Mouse (Mus musculus) stomach, embryonic 15.5 days (tissue): ENCODE measurements around the gene Aarsd1. TPM values are rescaled to one million over a fixed set of nuclear protein-coding genes. Genes with fewer than 3 reads are reported as not detected.
A peak's percentile ranks its signal among the peaks of the same experiment; 100 is the strongest.
"Not testable (repeated sequence)": the region's sequence is repeated elsewhere in the genome, so short reads cannot be mapped to it uniquely, and the experiment has no call there.

Experiments
- ATAC-seq: fragments of 200-750 bp; cut with Nextera tagmentation; 2 replicates; pipeline ENCODE4 v1.8.0; 2017; ENCODE audit warnings: low read depth, moderate number of reproducible peaks, moderate TSS enrichment; ENCODE audit not compliant: insufficient read depth, low FRiP score
- H3K27ac ChIP-seq: fragments of 300-500 bp; sonication (generic); 2 replicates; pipeline ENCODE4 v1.5.1; 2015; ENCODE audit warnings: mild to moderate bottlenecking, inconsistent platforms
- H3K27me3 ChIP-seq: fragments of 300-500 bp; sonication (generic); replicated peaks from 2 replicates; pipeline ENCODE4 v1.6.1; 2015; ENCODE audit warnings: inconsistent platforms
- H3K36me3 ChIP-seq: fragments of 300-500 bp; sonication (generic); 2 replicates; pipeline ENCODE4 v1.6.1; 2015; ENCODE audit warnings: inconsistent platforms
- H3K4me1 ChIP-seq: fragments of 300-500 bp; sonication (generic); 2 replicates; pipeline ENCODE4 v1.6.1; 2015; ENCODE audit warnings: inconsistent platforms
- H3K4me2 ChIP-seq: fragments of 300-500 bp; sonication (generic); 2 replicates; pipeline ENCODE4 v1.6.1; 2015; ENCODE audit warnings: mild to moderate bottlenecking, inconsistent platforms
- H3K4me3 ChIP-seq: fragments of 300-500 bp; sonication (generic); replicated peaks from 2 replicates; pipeline ENCODE4 v1.5.1; 2015; ENCODE audit warnings: inconsistent platforms
- H3K9ac ChIP-seq: fragments of 300-500 bp; sonication (generic); 2 replicates; pipeline ENCODE4 v1.6.1; 2015; ENCODE audit warnings: inconsistent platforms
- H3K9me3 ChIP-seq: fragments of 300-500 bp; sonication (generic); 2 replicates; pipeline ENCODE4 v1.6.1; 2016; ENCODE audit warnings: inconsistent platforms
- WGBS: fragments of 180-500 bp; shearing (Covaris S2); methylation state at CpG from one replicate; pipeline ENCODE4 v1.1.7; 2015; 5-methylcytosine and 5-hydroxymethylcytosine counted together
- polyA plus RNA-seq: library from polyadenylated mRNA; unstranded; fragments of >200 nt; fragmentation: Nextera tagmentation; extraction: Ambion mirVana; gene quantifications from 2 replicates; pipeline ENCODE4 v1.2.1, GENCODE M21; 2015

Aarsd1 gene
- polyA plus RNA-seq, 1 experiment from 2014 or later = 58.5 TPM

DNA sequence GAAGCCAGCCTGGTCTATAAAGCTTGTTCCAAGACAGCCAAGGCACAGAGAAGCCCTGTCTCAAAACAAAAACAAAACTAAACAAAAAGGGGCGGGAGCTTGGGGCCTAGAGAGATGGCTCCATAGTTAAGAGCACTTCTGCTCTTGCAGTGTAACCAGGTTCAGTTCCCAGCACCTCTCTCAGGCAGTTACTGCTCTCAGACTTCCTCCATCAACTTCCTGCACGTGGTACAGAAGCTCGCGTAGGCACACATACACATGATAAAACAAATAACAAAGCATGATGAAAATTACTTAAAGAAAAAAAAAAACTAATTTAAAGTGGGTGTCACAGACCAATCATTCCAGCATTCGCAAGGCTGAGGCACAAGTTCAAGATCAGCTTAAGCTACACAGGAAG is 2.7 kb upstream of the Aarsd1 start:
- 86% methylated on average over 5 of the region's 5 CpGs for WGBS
- H3K9ac ChIP-seq = no peak overlapping the region
- no peaks in the 10 kb centered on the region for H3K36me3 ChIP-seq

DNA sequence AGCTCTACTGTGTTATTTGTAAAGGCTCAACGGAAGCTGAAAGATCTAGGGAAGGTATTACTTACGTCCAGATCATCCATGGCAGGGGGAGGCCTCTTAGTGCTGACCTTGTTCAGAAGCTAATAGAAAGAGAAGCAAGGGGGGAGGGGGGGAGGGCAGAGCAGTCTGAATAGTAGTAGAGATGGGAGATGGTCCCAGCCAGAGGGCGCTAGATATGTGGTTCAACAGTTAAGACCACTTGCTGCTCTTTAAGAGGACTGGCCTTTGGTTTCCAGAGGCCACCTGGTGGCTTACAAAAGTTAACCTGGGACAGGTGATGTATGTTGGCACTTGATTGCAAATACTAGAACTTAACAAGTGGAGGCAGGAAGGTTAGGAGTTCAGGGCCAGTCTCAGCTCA is 2.2 kb upstream of the Aarsd1 start:
- Histone ChIP-seq H3K36me3 (no peaks in the 10 kb centered on the region), H3K4me3 (no peak overlapping the region), H3K9ac (no peak overlapping the region), H3K27me3 (no peaks in the 10 kb centered on the region), H3K9me3 (no peaks in the 10 kb centered on the region), H3K27ac (no peak overlapping the region), H3K4me1 (peaks cover 14% of the 10 kb centered on the region), H3K4me2 (no peak overlapping the region)
- no peak for ATAC-seq
- WGBS = 28% methylated on average over 3 of the region's 3 CpGs

More for the DNA sequence above, 2.7 kb upstream of the Aarsd1 start:
- no peaks in the 10 kb centered on the region for H3K9me3 ChIP-seq
- H3K4me2 ChIP-seq = no peak overlapping the region
- no peak overlapping the region for H3K4me3 ChIP-seq
- no peaks in the 10 kb centered on the region for H3K27me3 ChIP-seq
- no peak for ATAC-seq
- peaks cover 14% of the 10 kb centered on the region for H3K4me1 ChIP-seq
- H3K27ac ChIP-seq = no peak overlapping the region

DNA sequence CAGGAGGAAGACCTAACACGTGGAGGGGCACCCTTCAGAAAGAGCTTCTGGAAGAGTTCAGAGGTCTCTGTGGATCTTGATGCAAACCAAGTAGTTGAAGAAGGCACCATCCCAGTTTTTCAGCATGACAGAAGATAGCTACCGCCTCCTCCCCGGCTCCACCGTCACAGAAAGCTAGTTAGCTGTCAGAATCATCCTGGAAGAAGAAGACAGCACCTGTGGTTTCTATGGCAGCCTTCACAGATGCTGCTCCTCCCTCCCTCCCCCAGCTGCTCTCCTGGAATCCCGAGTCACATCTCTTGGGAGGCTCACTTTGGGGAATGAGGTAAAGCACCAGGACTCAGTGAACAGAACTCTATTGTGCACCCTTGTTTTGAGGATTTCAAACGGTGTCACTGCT is 1.6 kb upstream of the Aarsd1 start:
- no peak for ATAC-seq
- Histone ChIP-seq H3K4me1 (peaks cover 8% of the 10 kb centered on the region), H3K36me3 (peaks cover 2% of the 10 kb centered on the region; the same call in 1 of the 2 replicates), H3K27me3 (no peaks in the 10 kb centered on the region), H3K4me3 (no peak overlapping the region), H3K4me2 (no peak overlapping the region), H3K27ac (no peak overlapping the region), H3K9ac (no peak overlapping the region), H3K9me3 (no peaks in the 10 kb centered on the region)
- WGBS = 54% methylated on average over 6 of the region's 6 CpGs

DNA sequence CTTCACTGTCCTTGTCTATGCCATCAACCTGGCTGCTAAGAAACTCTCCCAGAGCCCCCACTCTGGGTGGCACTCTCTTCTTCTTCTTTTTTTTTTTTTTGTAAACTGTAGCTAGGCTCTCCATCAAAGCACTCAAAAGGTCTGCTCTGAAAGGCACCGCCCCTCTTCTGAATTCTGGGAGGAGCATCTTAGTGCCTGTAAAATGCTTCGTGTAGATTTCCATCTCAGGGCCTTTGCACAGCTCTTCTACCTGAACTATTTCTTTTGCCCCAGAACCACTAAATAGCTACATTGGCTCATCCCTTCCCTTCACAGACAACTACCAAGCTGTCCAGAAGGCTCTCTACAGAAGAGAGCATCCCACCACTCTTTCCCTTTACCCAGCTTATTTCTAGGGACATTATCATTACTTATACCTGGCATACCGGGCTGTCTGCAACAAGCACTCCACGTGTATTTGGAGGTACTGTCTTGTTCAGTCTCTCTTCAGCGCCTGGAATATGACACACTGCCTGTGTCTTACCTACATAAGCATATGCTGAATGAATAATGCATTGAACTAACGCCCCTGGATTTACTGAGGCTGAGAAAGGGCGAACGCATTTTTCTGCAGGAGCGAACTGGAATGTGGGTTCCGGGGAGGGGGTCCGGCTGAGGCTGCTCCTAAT is 848 bp downstream of the Aarsd1 start:
- Histone ChIP-seq H3K27ac (peak overlapping the region; percentile 59; the same call in 1 of the 2 replicates), H3K27me3 (no peaks in the 10 kb centered on the region), H3K4me3 (peak overlapping the region; percentile 88), H3K9ac (peak overlapping the region; percentile 77), H3K36me3 (peaks cover 7% of the 10 kb centered on the region; the same call in 1 of the 2 replicates), H3K9me3 (no peaks in the 10 kb centered on the region), H3K4me1 (peaks cover 5% of the 10 kb centered on the region), H3K4me2 (peak overlapping the region; percentile 88)
- 2% methylated on average over 11 of the region's 11 CpGs for WGBS
- 0 out of 2 replicates have a peak, but pooled peaks have one; percentile 5 for ATAC-seq

DNA sequence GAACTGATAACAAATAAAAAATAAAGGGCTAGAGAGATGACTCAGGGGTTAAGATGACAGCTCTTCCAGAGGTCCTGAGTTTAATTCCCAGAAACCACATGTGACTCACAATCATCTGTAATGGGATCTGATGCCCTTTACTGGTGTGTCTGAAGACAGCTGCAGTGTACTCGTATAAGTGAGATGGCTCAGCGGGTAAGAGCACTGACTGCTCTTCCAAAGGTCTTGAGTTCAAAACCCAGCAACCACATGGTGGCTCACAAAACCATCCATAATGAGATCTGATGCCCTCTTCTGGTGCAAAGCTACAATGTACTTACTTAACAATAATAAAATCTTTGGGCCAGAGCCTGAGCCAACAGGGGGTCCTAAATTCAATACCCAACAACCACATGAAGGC is 2.1 kb downstream of the Aarsd1 start:
- no peak overlapping the region for H3K4me3 ChIP-seq
- H3K9ac ChIP-seq = no peak overlapping the region
- H3K9me3 ChIP-seq = no peaks in the 10 kb centered on the region
- H3K27me3 ChIP-seq = no peaks in the 10 kb centered on the region
- peaks cover 14% of the 10 kb centered on the region for H3K36me3 ChIP-seq
- no peak for ATAC-seq
- 83% methylated on average over 2 of the region's 2 CpGs for WGBS
- H3K4me1 ChIP-seq = peaks cover 5% of the 10 kb centered on the region
- H3K4me2 ChIP-seq = no peak overlapping the region
- no peak overlapping the region for H3K27ac ChIP-seq

DNA sequence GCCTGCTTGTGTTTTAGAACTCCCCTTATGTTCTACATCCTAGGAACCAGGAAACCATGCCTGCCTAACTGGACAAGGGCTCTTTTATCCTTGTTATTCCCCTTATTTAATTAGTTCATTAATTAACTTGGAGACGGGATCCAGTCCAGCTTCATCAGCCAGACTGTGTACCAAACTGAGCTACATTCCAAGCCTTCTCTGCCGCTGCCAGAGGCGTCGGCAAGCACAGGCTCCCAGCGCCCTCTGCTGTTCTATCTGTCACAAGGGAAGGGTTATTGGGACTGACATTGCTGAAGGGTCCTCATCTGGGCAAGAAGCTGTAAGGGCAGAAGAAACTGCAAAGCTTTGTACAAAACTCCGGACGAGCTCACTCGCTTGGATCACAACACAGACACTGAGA is 22.3 kb downstream of the Aarsd1 start:
- H3K27me3 ChIP-seq = no peaks in the 10 kb centered on the region
- no peak overlapping the region for H3K4me2 ChIP-seq
- H3K4me1 ChIP-seq = no peaks in the 10 kb centered on the region
- peak; percentile 47; the same call in 1 of the 2 replicates for ATAC-seq
- H3K27ac ChIP-seq = no peak overlapping the region
- H3K9me3 ChIP-seq = no peaks in the 10 kb centered on the region
- H3K36me3 ChIP-seq = no peaks in the 10 kb centered on the region
- no peak overlapping the region for H3K4me3 ChIP-seq
- WGBS = 3% methylated on average over 8 of the region's 8 CpGs
- no peak overlapping the region for H3K9ac ChIP-seq

DNA sequence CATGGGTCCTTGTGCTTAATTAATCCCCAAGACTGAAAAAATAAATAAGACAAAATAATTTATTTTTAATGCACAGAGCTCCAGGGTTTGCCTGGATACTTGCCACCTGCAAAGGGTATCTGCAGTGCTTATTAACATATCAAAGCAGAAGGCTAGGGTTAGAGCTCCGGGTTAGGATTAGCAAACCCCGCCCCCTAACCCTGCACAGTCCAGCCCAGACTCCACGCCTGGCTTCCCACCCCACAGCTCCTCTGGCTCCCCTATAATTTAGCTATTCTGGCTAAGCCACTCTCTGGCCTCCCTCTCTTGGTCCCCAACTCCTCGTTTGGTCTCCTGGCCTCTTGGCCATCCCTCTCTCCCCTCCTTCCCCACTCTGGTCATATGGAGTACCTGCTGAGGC is 35.6 kb downstream of the Aarsd1 start:
- Histone ChIP-seq H3K9me3 (no peaks in the 10 kb centered on the region), H3K4me3 (no peak overlapping the region), H3K27me3 (no peaks in the 10 kb centered on the region), H3K36me3 (no peaks in the 10 kb centered on the region), H3K9ac (no peak overlapping the region), H3K4me1 (no peaks in the 10 kb centered on the region), H3K4me2 (no peak overlapping the region), H3K27ac (no peak overlapping the region)
- no peak for ATAC-seq
- WGBS = 23% methylated on average over 4 of the region's 4 CpGs

DNA sequence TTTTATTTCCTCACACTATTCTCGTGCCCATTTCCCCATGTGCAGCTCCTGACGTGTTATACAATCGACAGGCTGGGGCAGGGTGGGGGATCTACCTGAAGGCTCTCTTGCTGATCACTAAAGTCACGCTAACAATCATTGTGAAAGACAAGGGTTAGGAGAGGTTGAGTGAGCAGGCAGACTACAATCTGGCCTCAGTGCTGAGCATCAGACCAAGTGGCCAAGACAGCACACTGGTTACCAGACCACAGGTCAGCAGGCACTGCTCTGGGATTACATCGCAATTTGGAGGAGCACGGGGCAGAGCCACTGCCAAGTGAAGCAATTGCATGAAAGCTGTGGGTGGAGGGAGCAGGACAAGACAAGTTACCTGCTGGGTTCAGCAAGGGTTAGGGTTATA is 38.5 kb downstream of the Aarsd1 start:
- Histone ChIP-seq H3K9ac (no peak overlapping the region), H3K9me3 (no peaks in the 10 kb centered on the region), H3K27ac (no peak overlapping the region), H3K36me3 (no peaks in the 10 kb centered on the region), H3K27me3 (no peaks in the 10 kb centered on the region), H3K4me3 (no peak overlapping the region), H3K4me2 (no peak overlapping the region), H3K4me1 (no peaks in the 10 kb centered on the region)
- no peak for ATAC-seq
- 66% methylated on average over 6 of the region's 6 CpGs for WGBS

DNA sequence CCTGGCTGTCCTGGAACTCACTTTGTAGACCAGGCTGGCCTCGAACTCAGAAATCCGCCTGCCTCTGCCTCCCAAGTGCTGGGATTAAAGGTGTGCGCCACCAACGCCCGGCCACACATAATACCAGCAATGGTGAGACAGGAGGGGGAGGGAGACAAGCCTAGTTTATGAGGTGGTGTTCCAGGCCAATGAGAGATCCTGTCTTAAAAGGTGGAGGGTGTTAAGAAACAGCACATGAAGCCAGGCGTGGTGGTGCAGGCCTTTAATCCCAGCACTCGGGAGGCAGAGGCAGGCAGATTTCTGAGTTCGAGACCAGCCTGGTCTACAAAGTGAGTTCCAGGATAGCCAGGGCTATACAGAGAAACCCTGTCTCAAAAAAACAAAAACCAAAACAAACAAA is 39.2 kb downstream of the Aarsd1 start:
- H3K4me3 ChIP-seq, H3K9ac ChIP-seq, H3K9me3 ChIP-seq, H3K4me1 ChIP-seq, ATAC-seq, H3K27me3 ChIP-seq, H3K36me3 ChIP-seq, H3K27ac ChIP-seq, H3K4me2 ChIP-seq: not testable (repeated sequence)
- 92% methylated on average over 8 of the region's 8 CpGs for WGBS

DNA sequence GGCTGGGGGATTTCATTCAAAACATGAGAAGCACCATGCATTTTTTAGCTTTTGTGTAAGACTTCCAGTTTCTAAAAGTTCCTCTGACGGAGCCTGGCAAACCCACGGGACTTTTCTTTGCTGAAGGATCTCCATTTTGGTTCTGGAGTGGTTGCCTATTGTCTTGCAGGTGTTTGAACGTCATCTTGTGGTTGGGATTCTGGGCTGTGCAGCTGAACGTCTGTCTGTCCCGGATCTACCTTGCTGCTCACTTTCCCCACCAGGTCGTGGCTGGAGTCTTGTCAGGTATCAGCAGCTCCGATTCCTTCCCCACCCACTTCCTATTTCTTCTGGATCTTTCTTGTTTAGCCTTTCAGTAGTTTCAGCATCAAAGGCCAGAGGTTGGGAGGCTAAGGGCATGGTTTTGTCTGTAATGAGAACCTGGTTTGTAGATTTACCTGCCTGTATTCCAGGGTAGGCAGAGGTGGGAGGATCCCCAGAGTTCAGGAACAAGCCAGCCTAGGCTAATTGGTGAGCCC is 42.9 kb downstream of the Aarsd1 start:
- Histone ChIP-seq H3K4me3 (no peak overlapping the region), H3K4me1 (no peaks in the 10 kb centered on the region), H3K36me3 (no peaks in the 10 kb centered on the region), H3K9me3 (no peaks in the 10 kb centered on the region), H3K27me3 (no peaks in the 10 kb centered on the region), H3K27ac (no peak overlapping the region), H3K9ac (no peak overlapping the region), H3K4me2 (no peak overlapping the region)
- no peak for ATAC-seq
- WGBS = 57% methylated on average over 7 of the region's 7 CpGs

DNA sequence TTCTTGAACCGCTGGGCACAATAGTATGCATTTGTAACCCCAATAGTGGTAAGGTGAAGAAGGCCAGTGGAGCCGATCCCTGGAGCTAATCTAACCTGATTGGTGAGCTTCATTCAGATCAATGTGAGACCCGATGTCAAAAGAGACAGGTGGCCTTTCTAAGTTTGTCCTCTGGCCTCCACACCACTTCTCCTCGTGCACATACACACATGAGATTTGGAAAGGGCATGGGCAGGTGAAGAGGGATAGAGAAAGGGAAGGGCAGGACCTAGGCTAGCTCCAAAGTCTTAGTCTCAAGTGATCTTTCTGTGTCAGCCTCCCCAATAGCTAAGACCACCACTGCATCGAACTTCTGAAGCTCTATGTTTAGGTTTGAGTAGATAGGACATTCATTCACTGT is 47.3 kb downstream of the Aarsd1 start:
- H3K36me3 ChIP-seq = no peaks in the 10 kb centered on the region
- WGBS = 74% methylated on average over 5 of the region's 5 CpGs
- H3K4me2 ChIP-seq = no peak overlapping the region
- H3K27ac ChIP-seq = no peak overlapping the region
- ATAC-seq = no peak
- no peaks in the 10 kb centered on the region for H3K4me1 ChIP-seq
- H3K4me3 ChIP-seq = no peak overlapping the region
- H3K9me3 ChIP-seq = no peaks in the 10 kb centered on the region
- no peaks in the 10 kb centered on the region for H3K27me3 ChIP-seq
- H3K9ac ChIP-seq = no peak overlapping the region

DNA sequence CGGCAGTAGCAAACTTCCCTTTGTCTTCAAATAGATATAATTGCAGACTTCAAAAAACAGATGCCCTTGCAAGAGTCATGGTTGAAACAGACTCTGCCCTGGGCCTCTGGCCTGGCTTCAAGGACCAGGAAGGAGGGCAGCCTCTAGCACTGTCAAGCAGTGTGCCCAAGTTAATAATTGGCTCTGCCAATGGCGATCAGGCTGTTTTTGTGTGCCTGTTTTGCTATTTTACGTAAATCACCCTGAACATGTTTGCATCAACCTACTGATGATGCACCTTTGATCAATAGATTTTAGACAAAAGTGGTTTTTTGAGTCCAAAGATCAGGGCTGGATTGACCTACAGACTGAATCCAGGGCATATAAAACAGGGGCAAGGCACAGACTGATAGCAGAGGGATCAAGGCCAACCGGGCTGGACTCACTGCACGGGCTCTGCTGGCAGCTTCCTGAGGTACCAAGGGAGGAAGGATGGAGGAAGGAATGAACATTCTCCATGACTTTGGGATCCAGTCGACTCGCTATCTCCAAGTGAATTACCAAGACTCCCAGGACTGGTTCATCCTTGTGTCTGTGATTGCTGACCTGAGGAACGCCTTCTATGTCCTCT is 50.0 kb downstream of the Aarsd1 start, which contains the start of gene G6pc:
TSS of gene G6pc (plus strand) at position 236 of the 610 bp plus-strand sequence.
- H3K4me2 ChIP-seq = no peak within 1 kb of the TSS
- H3K9me3 ChIP-seq = no peaks in the 10 kb centered on the region
- no peaks in the 10 kb centered on the region for H3K27me3 ChIP-seq
- WGBS = 83% methylated on average over 8 of the region's 8 CpGs
- no peaks in the 10 kb centered on the region for H3K4me1 ChIP-seq
- H3K4me3 ChIP-seq = no peak within 1 kb of the TSS
- no peak within 1 kb of the TSS for H3K27ac ChIP-seq
- ATAC-seq = no peak
- no peak within 1 kb of the TSS for H3K9ac ChIP-seq
- no peaks in the 10 kb centered on the region for H3K36me3 ChIP-seq
